Comparison of ENCODE assay signal across 8 mouse cellular contexts in the genomic region with DNA sequence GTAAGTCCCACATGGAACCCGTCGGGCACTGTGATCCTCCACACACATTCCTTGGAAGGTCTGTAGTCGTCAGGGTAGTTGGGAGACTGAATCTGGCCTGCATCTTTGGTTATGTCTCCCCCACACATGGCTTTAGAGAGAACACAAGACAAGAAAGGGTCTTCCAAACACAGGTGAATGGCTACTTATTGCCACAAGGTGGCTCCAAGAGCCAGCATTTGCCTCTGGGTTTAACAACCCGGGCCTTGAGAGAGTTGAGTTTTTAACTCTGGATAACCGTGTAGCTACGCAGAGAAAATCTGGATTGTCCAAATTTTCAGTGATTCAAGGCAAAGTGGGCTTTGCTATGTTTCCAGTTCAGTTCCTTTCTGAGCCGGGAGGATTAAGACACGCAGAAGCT. TPM values are rescaled to one million over a fixed set of nuclear protein-coding genes. Genes with fewer than 3 reads are reported as not detected.
DNase-seq lines count a peak whose midpoint lies in the region; ATAC-seq lines count a peak whose summit lies in the region.

No protein-coding gene starts in this region.

- ATAC-seq in erythroid progenitor cell, adult 5-6 weeks (replicated peaks; ENCODE audit: low FRiP score, poor library complexity, severe bottlenecking), result no peak

- intact Hi-C loops in left cerebral cortex, postnatal 25 days (cut with DNase I), result loop anchor here (2.0 kb wide), 1 partner anchor 100 kb away; no protein-coding TSS in a partner anchor
- intact Hi-C loops in left cerebral cortex, postnatal 4 days (cut with DNase I), result loop anchor here (5.0 kb wide), 1 partner anchor 102 kb away; a partner anchor contains a TSS

- peak; percentile 62 to 66 for DNase-seq in cerebellum, postnatal 14 days
- DNase-seq in cerebellum, adult 18-20 months, result no peak
- peak; percentile 41 to 64 for DNase-seq in left cerebral cortex, postnatal 25 days (ENCODE audit: low spot score in 2 of 2)
- no peak for DNase-seq in left cerebral cortex, postnatal 4 days
- peak; percentile 74 for DNase-seq in brain, adult 2 months (ENCODE audit: low read depth, low spot score)
- peak; percentile 19 for DNase-seq in lung, postnatal 36 days
- DNase-seq in cerebellum, adult 9-10 months, result no peak

RNA-seq across cellular contexts. Expression of a gene that starts 28.0 kb away (rescaled TPM):
- total RNA-seq in left cerebral cortex, postnatal 25 days (2021), result 10 to 100 TPM in 1 of 2 experiments, 1 to 10 TPM in 1; 7.6 to 11.5 TPM
- not detected for total RNA-seq in left cerebral cortex, postnatal 4 days (2021)
- total RNA-seq in erythroid progenitor cell, adult 5-6 weeks (2015; ENCODE audit: low replicate concordance), result not detected in 2 replicates
- total RNA-seq in erythroid progenitor cell, adult 5-6 weeks (2017; ENCODE audit: low replicate concordance), result not detected in 2 replicates

Comparison
In these comparisons a context has a peak if more than half of its experiments do, and no peak if none do; other contexts are left out.
1. DNase-seq: peak in cerebellum, postnatal 14 days (2 of 2), left cerebral cortex, postnatal 25 days (2 of 2), brain, adult 2 months (single experiment) and lung, postnatal 36 days (single experiment); none in cerebellum, adult 18-20 months (0 of 2), left cerebral cortex, postnatal 4 days (single experiment) and cerebellum, adult 9-10 months (single experiment).
2. RNA of a gene that starts 28.0 kb away (total RNA-seq): 7.6 to 11.5 TPM in left cerebral cortex, postnatal 25 days; not detected in left cerebral cortex, postnatal 4 days and not detected in erythroid progenitor cell, adult 5-6 weeks; every median in the first group is over 4 times any median in the second.